Mouse (Mus musculus): ENCODE measurements around the gene Cdc45. TPM values are rescaled to one million over a fixed set of nuclear protein-coding genes. Genes with fewer than 3 reads are reported as not detected.
"Not testable (repeated sequence)": the region's sequence is repeated elsewhere in the genome, so short reads cannot be mapped to it uniquely, and the experiment has no call there.

The Cdc45 gene
- total RNA-seq (2021) = 1 to 10 TPM; 1.6 to 1.7 TPM

GRCm38 (mm10) chr16:18811468-18812384, at the start of gene Cdc45, which contains the start of gene Ufd1:
Gene Cdc45 (minus strand): TSS chr16:18811987.
Gene Ufd1 (plus strand): TSS chr16:18811779.
- DNase-seq (ENCODE audit: low spot score in 2 of 2) = peak; percentile 88 to 98
- intact Hi-C loops (cut with DNase I) = loop anchor here (5.0 kb wide), 1 partner anchor 66 kb away; the partner anchor contains the start of genes Hira and Mrpl40

GRCm38 (mm10) chr16:18860186-18860585, 48.4 kb upstream of the Cdc45 start:
- DNase-seq (ENCODE audit: low spot score in 2 of 2) = no peak
- intact Hi-C loops (cut with DNase I) = no loop called here

GRCm38 (mm10) chr16:18858551-18858950, 46.8 kb upstream of the Cdc45 start:
- DNase-seq (ENCODE audit: low spot score in 2 of 2) = peak; percentile 30 to 71
- intact Hi-C loops (cut with DNase I) = loop anchor here (5.0 kb wide), 1 partner anchor 161 kb away; no protein-coding TSS in a partner anchor

DNA sequence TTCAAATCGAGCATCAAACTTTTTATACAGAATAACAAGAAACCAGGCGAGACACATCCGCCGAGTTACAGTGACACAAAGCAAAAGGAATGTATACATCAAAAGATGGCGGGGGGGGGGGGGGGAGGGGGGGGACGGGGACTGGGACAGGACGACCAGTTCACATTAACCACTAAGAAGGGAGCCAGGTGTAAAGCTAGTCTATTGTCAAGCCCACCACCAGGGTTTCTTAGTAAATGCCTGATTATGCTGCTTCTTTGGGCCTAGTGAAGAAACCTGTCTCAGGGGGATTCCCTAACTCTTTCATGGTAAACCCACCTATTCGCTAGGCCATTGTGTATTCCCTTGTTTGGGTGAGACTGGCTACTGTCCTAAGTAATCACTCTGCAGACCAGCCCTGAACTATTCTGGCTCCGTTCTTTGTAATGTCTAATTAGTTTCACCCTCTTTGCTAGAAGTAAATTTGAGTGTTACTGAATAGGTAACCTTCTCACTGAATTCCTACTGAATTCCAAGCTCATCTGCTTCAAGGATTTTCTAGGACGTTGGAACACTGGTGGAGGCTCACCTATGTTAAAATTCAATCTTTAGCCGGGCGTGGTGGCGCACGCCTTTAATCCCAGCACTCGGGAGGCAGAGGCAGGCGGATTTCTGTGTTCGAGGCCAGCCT, 37.9 kb upstream of the Cdc45 start:
- DNase-seq (ENCODE audit: low spot score in 2 of 2); intact Hi-C loops (cut with DNase I): not testable (repeated sequence)

DNA sequence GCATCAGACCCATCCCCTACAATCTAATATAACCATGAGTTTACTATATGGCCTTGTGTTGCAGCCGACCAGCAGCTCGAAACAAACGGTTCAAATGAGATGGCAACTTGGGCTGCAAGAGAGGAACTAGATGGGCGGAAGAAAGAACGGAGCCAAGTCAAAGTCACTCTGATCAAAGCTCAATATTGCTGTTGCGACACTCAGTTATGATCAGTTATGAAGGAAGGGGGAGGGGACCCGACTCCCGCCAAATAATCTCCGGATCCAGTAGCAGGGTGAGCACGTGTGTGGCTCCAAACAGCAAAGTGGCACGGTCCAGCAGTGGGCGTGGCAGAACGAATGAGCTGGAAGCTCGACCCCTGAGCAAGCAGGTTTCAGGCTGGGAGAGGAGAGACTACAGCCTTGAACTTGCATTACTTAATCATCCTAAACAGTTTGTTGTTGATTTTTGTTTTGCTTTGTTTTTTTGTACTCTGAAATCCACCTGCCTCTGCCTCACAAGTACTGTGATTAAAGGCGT, 34.6 kb upstream of the Cdc45 start:
- intact Hi-C loops (cut with DNase I) = no loop called here
- no peak for DNase-seq (ENCODE audit: low spot score in 2 of 2)

DNA sequence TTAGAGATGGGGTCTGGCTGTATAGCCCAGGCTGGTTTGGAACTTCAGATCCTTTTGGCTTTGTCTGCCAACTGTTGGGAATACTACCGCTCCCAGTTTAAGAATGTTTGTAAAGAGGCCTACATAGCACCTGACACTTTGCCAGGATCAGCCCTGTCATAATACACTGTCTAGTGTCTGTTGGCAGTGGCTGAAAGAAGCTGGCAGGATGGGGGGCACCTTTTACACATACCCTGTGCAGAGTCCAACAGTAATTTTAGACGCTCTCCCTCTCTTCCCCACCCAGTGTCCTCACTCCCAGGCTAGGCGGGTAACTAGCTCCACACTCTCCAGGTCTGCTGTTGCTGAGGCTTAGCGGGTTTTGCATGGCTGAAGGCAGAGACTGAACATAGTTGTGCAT, 26.6 kb upstream of the Cdc45 start:
- no peak for DNase-seq (ENCODE audit: low spot score in 2 of 2)

DNA sequence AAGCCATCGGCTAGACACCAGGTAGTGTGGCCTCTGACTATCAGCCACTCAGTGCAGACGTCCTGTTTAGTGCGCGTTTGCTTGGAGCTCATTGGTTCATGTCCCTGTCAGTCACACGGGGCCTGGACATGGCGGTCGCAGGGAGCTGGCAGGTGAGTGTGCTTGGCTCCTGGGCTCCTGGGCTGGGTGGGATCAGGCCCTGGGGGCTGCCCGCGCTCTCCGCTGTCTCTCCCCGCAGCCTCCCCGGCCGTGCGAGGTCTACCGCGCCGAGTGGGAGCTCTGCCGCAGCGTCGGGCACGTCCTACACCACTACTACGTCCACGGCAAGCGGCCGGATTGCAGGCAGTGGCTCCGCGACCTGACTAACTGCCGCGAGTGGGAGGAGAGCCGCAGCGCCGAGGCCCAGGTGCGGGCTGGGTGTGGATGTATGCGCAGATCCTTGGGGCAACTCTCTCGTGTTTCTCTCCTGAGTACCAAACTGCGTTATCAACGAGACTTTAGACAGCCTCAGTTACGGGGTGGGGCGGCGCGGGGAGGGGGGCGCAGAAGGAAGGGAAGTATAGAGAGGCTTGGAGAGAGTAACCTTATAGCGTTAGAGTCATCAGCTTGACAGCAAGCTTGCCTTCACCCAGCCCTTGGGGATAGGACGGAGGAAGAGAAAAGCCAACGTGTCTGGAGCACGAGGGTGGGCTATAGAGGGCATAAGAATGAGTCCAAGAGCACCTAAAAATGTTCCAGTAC, 24.9 kb upstream of the Cdc45 start, which contains the start of the genes 2510002D24Rik and Gm28539:
TSS of gene 2510002D24Rik (plus strand) at position 111 of the 741 bp plus-strand sequence.
TSS of gene Gm28539 (plus strand) at position 117 of the 741 bp plus-strand sequence.
- peak; percentile 96 to 97 for DNase-seq (ENCODE audit: low spot score in 2 of 2)
- intact Hi-C loops (cut with DNase I) = loop anchor here (2.0 kb wide), 1 partner anchor 40 kb away; the partner anchor contains the start of genes Hira and Mrpl40

More for the DNA sequence above, 26.6 kb upstream of the Cdc45 start:
- intact Hi-C loops (cut with DNase I) = no loop called here

GRCm38 (mm10) chr16:18836073-18836467, 24.3 kb upstream of the Cdc45 start:
- intact Hi-C loops (cut with DNase I) = loop anchor here (2.0 kb wide), 1 partner anchor 41 kb away; the partner anchor contains the start of genes Hira and Mrpl40
- no peak for DNase-seq (ENCODE audit: low spot score in 2 of 2)

GRCm38 (mm10) chr16:18833486-18833885, 21.7 kb upstream of the Cdc45 start:
- DNase-seq (ENCODE audit: low spot score in 2 of 2) = no peak
- intact Hi-C loops (cut with DNase I) = no loop called here

DNA sequence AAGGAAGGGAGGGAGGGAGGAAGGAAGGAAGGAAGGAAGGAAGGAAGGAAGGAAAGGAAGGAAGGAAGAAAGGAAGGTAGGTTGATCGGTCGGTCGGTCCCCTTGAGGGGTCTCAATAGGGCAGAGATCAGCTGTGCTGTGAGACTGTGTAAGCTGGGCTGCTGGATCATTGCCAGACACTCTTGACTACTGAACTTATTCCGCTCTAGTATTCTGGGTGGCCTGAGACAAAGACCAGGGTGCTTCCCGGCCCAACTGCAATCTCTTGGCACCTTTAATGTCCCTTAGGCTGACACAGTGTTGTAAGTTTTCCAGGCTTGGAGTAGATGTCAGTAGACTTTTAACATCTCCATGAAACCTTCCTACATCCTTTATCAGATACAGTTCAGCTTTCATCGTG, 17.3 kb upstream of the Cdc45 start:
- intact Hi-C loops (cut with DNase I) = no loop called here

DNA sequence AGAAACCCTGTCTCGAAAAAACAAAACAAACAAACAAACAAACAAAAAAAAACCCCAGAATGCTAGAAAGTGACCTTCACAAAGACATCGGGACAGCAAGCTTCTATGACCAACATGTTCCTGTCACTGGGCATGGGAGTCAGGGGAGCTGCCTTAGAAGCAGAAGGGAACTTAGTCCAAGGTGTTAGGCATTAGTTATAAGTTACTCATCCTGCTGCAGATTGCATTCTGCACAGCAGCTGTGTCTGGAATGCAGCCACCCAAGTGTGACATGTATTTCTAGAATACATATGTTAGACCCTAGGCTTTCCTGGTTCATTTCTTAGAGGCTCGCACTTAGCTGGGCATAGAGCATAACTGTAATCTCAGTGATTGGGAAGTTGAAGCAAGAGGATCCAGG, 16.8 kb upstream of the Cdc45 start:
- no peak for DNase-seq (ENCODE audit: low spot score in 2 of 2)
- intact Hi-C loops (cut with DNase I) = no loop called here

More for the DNA sequence above, 17.3 kb upstream of the Cdc45 start:
- DNase-seq (ENCODE audit: low spot score in 2 of 2) = no peak

DNA sequence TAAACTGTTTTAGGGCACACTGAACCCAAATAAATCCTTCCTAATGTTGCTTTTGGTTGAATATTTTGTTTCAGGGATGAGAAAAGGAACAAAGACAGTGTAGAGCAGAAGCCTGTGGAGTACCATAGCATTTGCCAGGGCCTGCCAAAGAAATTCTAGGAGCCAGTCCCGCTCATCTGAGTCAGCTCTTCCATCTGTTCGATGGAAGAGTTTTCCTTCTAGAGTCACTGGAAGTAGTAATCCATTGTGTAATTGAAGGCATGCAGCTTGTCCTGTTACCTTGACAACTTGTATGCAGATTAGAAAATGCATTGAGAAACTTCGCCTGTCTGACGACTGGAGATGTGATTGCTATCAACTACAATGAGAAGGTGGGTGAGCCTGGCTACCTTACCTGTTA, 11.1 kb upstream of the Cdc45 start:
- peak; percentile 31 to 78 for DNase-seq (ENCODE audit: low spot score in 2 of 2)
- intact Hi-C loops (cut with DNase I) = no loop called here

- intact Hi-C loops (cut with DNase I) = no loop called here
- DNase-seq (ENCODE audit: low spot score in 2 of 2) = no peak
Observed at GRCm38 (mm10) chr16:18822356-18822755, 10.6 kb upstream of the Cdc45 start.

DNA sequence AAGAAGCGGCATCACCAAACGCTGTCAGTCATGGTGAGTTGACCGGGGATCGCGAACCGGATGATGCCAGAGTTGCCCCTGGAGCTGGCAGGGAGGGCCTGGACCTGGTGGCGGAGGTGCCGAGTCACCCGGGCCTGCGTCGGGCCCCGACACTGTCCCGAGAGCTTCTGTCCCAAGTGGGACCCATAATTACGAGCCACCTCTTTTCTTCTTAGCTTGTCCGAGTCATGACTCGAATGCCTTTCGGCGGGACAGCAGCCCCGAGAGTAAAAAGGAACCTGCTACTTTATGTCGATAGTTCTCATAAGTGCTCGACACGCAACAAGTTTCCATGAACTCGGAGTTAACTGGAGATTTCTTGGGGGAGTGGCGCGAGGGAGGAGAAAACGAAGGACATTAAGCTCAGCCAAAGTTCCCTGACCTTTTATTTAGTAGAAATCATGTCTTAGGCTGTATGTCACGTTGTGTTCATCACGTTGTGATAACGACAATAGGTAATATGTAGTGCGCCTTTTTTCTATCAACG, 661 bp upstream of the Cdc45 start:
- DNase-seq (ENCODE audit: low spot score in 2 of 2) = no peak
- intact Hi-C loops (cut with DNase I) = loop anchor here (5.0 kb wide), 1 partner anchor 65 kb away; the partner anchor contains the start of genes Hira and Mrpl40

DNA sequence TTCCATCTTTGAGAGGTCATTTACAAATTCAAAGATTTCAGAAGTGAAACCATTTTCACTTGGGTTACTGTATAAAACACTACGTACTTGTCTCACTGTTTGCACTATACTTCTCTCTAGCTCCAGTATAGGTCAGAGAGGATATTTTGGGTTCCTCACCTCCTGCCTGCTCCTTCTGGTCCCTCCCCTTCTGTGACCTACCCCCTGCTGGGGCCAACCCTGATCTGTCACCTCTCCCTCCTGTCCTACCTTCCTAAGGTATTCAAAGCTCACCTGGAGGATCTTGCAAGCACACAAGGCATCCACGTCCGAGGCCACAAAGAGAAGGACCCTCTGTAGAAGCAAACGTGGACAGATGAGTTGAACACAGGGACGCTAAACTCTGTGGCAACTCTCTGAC, 755 bp downstream of the Cdc45 start:
- intact Hi-C loops (cut with DNase I) = loop anchor here (5.0 kb wide), 1 partner anchor 66 kb away; the partner anchor contains the start of genes Hira and Mrpl40
- no peak for DNase-seq (ENCODE audit: low spot score in 2 of 2)

- intact Hi-C loops (cut with DNase I) = no loop called here
- DNase-seq (ENCODE audit: low spot score in 2 of 2) = no peak
Observed at GRCm38 (mm10) chr16:18809001-18809400, 2.8 kb downstream of the Cdc45 start.

DNA sequence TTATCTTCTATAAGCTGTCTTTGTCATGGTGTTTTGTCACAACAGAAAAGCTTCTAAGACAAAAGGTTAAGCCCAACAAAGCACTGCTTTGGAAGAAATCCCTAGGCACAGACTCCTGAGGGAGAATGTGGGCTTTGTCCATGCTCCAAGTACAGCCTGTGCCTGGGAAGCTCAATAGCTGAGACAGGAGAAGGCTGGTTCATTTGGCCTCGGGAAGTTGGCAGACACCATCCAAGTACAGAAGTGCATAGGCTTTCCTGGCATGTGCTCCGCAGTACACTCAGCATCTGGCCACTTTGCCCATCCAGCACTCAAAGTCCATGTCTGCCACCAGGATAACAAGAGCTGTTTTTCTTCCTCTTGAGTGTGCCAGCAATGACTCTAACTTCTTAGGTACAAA, 6.0 kb downstream of the Cdc45 start:
- DNase-seq (ENCODE audit: low spot score in 2 of 2) = no peak
- intact Hi-C loops (cut with DNase I) = no loop called here

DNA sequence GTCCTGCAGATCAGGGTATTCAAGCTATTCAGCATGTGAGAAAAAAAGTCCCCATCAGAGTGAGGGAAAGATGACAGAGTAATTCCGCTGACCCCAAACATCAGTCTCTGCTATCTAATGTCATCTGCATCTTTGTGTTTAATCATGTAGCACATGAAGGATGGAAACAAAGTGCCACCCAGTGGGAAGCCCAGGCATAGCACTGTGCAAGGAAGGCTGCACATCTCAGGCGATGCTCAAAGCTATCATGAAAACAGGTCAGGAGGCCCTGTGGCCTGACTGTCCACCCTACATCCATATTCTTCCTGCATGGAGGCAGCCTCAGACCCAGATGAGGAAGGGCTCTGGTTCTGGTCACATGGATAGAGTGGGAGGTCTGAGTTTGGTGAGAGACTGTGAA, 12.9 kb downstream of the Cdc45 start:
- DNase-seq (ENCODE audit: low spot score in 2 of 2) = peak; percentile 78 to 82
- intact Hi-C loops (cut with DNase I) = loop anchor here (1.0 to 5.0 kb wide), 3 partner anchors 103 to 357 kb away; partner anchors contain the start of gene Gm49601

GRCm38 (mm10) chr16:18798151-18798550, 13.6 kb downstream of the Cdc45 start:
- DNase-seq (ENCODE audit: low spot score in 2 of 2) = no peak
- intact Hi-C loops (cut with DNase I) = loop anchor here (1.0 to 5.0 kb wide), 3 partner anchors 102 to 356 kb away; partner anchors contain the start of gene Gm49601

All from left cerebral cortex, postnatal 25 days (tissue).